Mouse (Mus musculus) retina, adult 2 months (tissue): Measurements from ENCODE around the gene Pon1.

ENCODE experiments used
- DNase-seq: peaks from one replicate; pipeline ENCODE4 v3.0.0-alpha.2; 2012; ENCODE audit warnings: low read depth, low spot score

The Pon1 gene

GRCm38 (mm10) chr6:5177967-5178891, 15.5 kb downstream of the Pon1 start:
- no peak for DNase-seq

GRCm38 (mm10) chr6:5174179-5174812, 19.4 kb downstream of the Pon1 start:
- DNase-seq: no peak

- no peak for DNase-seq
Observed at GRCm38 (mm10) chr6:5172571-5172970, 21.2 kb downstream of the Pon1 start.

- no peak for DNase-seq
Observed at GRCm38 (mm10) chr6:5171418-5171817, 22.3 kb downstream of the Pon1 start.

- DNase-seq: no peak
Observed at GRCm38 (mm10) chr6:5168158-5168557, 25.6 kb downstream of the Pon1 start.

- DNase-seq: no peak
Observed at GRCm38 (mm10) chr6:5167051-5167677, 26.6 kb downstream of the Pon1 start.

- no peak for DNase-seq
Observed at GRCm38 (mm10) chr6:5164855-5165254, 28.9 kb downstream of the Pon1 start.

- DNase-seq: no peak
Observed at GRCm38 (mm10) chr6:5163507-5164144, 30.1 kb downstream of the Pon1 start.

- DNase-seq: no peak
Observed at GRCm38 (mm10) chr6:5162052-5162451, 31.7 kb downstream of the Pon1 start.

GRCm38 (mm10) chr6:5159385-5159791, 34.4 kb downstream of the Pon1 start:
- DNase-seq: no peak

GRCm38 (mm10) chr6:5156541-5157425, 37.0 kb downstream of the Pon1 start:
- no peak for DNase-seq

GRCm38 (mm10) chr6:5155313-5155927, 38.3 kb downstream of the Pon1 start:
- DNase-seq: no peak

GRCm38 (mm10) chr6:5154786-5155185, 39.0 kb downstream of the Pon1 start:
- no peak for DNase-seq

- no peak for DNase-seq
Observed at GRCm38 (mm10) chr6:5152185-5152584, 41.6 kb downstream of the Pon1 start.

- DNase-seq: no peak
Observed at GRCm38 (mm10) chr6:5151171-5151570, 42.6 kb downstream of the Pon1 start.

GRCm38 (mm10) chr6:5149941-5150340, 43.8 kb downstream of the Pon1 start:
- no peak for DNase-seq

- DNase-seq: no peak
Observed at GRCm38 (mm10) chr6:5147488-5148142, 46.1 kb downstream of the Pon1 start.

- no peak for DNase-seq
Observed at GRCm38 (mm10) chr6:5139666-5140065, 54.1 kb downstream of the Pon1 start.

- no peak for DNase-seq
Observed at GRCm38 (mm10) chr6:5138875-5139631, 54.7 kb downstream of the Pon1 start.
